Mouse (Mus musculus): Measurements from ENCODE around the gene Relch. TPM values are rescaled to one million over a fixed set of nuclear protein-coding genes. Genes with fewer than 3 reads are reported as not detected.

Relch gene
- polyA plus RNA-seq, 1 experiment from 2014 or later, result 21.8 TPM

DNA sequence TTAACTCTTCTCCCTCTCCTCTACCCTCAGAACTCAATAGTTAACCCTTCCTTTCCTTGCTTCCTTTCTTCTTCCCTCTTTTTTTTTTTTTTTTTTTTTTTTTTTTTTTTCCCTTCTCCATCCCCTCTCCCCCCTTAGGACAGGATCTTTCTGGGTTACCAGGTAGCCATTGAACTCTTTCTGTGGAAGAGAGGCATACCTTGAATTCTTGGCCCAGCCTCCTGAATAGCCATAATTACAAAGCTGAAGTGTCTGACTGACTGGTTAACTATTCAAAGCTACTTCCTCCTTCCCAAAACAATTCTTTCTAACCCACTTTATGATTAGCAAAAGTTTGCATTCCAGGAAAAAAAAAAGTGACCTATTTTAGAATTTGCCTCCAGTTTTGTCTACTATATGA is 6.0 kb downstream of the Relch start:
- H3K9ac ChIP-seq (ENCODE audit: low read depth, low read length), result no peak overlapping the region
- H3K4me1 ChIP-seq (ENCODE audit: control insufficient read depth, insufficient read depth, low read length), result peaks cover 5% of the 10 kb centered on the region; the same call in 1 of the 2 replicates

DNA sequence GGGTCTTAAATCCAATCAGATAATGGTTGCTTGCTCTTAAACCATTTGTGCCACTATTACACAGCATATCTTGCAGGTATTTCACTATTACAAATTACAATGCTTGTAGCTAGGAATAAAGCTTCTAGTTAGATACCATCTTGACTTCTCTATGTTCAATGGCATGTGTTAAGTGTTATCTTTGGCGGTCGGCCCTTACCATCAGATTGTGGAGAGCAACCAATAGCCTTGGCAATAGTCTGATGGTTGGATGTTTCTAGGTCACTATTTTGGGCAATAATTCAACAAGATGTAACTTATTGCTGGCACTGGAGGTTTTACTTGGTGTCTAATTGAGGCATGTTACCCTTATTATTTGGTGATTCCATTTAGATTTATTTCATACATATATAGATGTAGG is 11.1 kb downstream of the Relch start:
- no peak for DNase-seq (ENCODE audit: low spot score)
- no peak overlapping the region for H3K4me2 ChIP-seq (ENCODE audit: low read depth, low read length)
- H3K27ac ChIP-seq (replicated peaks; ENCODE audit: low read depth, low read length), result no peak overlapping the region
- no peaks in the 10 kb centered on the region for H3K4me1 ChIP-seq (ENCODE audit: control insufficient read depth, insufficient read depth, low read length)
- 83% methylated on average over 2 of the region's 2 CpGs for WGBS
- 0 out of 2 replicates have a peak, but pooled peaks cover 9% of the 10 kb centered on the region for H3K36me3 ChIP-seq (ENCODE audit: control insufficient read depth, insufficient read depth, low read length)
- H3K9ac ChIP-seq (ENCODE audit: low read depth, low read length), result no peak overlapping the region
- H3K4me3 ChIP-seq (ENCODE audit: low read depth, low read length), result no peak overlapping the region
- no peak for ATAC-seq (ENCODE audit: low read depth)
- no peaks in the 10 kb centered on the region for H3K27me3 ChIP-seq (replicated peaks; ENCODE audit: control insufficient read depth, insufficient read depth, low read length)
- H3K9me3 ChIP-seq (ENCODE audit: control insufficient read depth, low read length), result no peaks in the 10 kb centered on the region

More for the DNA sequence above, 6.0 kb downstream of the Relch start:
- no peaks in the 10 kb centered on the region for H3K27me3 ChIP-seq (replicated peaks; ENCODE audit: control insufficient read depth, insufficient read depth, low read length)
- no peaks in the 10 kb centered on the region; the same call in 1 of the 2 replicates for H3K36me3 ChIP-seq (ENCODE audit: control insufficient read depth, insufficient read depth, low read length)
- H3K9me3 ChIP-seq (ENCODE audit: control insufficient read depth, low read length), result no peaks in the 10 kb centered on the region
- no peak overlapping the region for H3K4me2 ChIP-seq (ENCODE audit: low read depth, low read length)
- DNase-seq (ENCODE audit: low spot score), result no peak
- H3K4me3 ChIP-seq (ENCODE audit: low read depth, low read length), result no peak overlapping the region
- no peak overlapping the region for H3K27ac ChIP-seq (replicated peaks; ENCODE audit: low read depth, low read length)
- ATAC-seq (ENCODE audit: low read depth), result no peak

DNA sequence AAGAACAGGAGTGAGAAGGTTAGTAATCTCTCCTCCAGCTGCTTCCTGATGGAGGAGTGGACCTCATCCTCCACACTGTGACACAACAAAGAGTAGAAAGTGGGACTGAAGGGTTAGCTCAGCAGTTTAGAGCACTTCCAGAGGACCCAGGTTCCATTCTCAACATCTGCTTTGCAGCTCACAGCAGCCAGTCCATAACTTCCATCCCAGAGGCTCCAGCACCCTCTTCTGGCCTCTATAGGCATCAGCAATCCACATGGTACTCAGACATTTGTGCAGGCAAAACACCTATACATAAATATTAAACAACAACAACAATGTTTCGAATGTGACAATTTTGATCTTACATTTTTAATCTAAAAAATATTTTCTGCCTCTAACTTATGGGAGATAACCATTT is 16.9 kb downstream of the Relch start:
- ATAC-seq (ENCODE audit: low read depth), result no peak; the same call in 1 of the 2 replicates

GRCm38 (mm10) chr1:105685501-105685900 is 21.8 kb downstream of the Relch start:
- no peak for ATAC-seq (ENCODE audit: low read depth)
- DNase-seq (ENCODE audit: low spot score), result no peak
- H3K27ac ChIP-seq (replicated peaks; ENCODE audit: low read depth, low read length), result no peak overlapping the region
- H3K9me3 ChIP-seq (ENCODE audit: control insufficient read depth, low read length), result no peaks in the 10 kb centered on the region
- no peaks in the 10 kb centered on the region for H3K27me3 ChIP-seq (replicated peaks; ENCODE audit: control insufficient read depth, insufficient read depth, low read length)
- H3K4me2 ChIP-seq (ENCODE audit: low read depth, low read length), result no peak overlapping the region
- no peaks in the 10 kb centered on the region for H3K4me1 ChIP-seq (ENCODE audit: control insufficient read depth, insufficient read depth, low read length)
- 77% methylated on average over 3 of the region's 3 CpGs for WGBS
- H3K36me3 ChIP-seq (ENCODE audit: control insufficient read depth, insufficient read depth, low read length), result peaks cover 6% of the 10 kb centered on the region; the same call in 1 of the 2 replicates
- no peak overlapping the region for H3K4me3 ChIP-seq (ENCODE audit: low read depth, low read length)
- no peak overlapping the region for H3K9ac ChIP-seq (ENCODE audit: low read depth, low read length)

More for the DNA sequence above, 16.9 kb downstream of the Relch start:
- H3K9ac ChIP-seq (ENCODE audit: low read depth, low read length), result no peak overlapping the region
- H3K4me3 ChIP-seq (ENCODE audit: low read depth, low read length), result no peak overlapping the region
- peaks cover 14% of the 10 kb centered on the region; the same call in 1 of the 2 replicates for H3K36me3 ChIP-seq (ENCODE audit: control insufficient read depth, insufficient read depth, low read length)
- DNase-seq (ENCODE audit: low spot score), result peak; percentile 12
- no peak overlapping the region for H3K27ac ChIP-seq (replicated peaks; ENCODE audit: low read depth, low read length)
- H3K4me1 ChIP-seq (ENCODE audit: control insufficient read depth, insufficient read depth, low read length), result no peaks in the 10 kb centered on the region
- 80% methylated on average over 1 of the region's 1 CpGs for WGBS
- no peaks in the 10 kb centered on the region for H3K27me3 ChIP-seq (replicated peaks; ENCODE audit: control insufficient read depth, insufficient read depth, low read length)
- H3K9me3 ChIP-seq (ENCODE audit: control insufficient read depth, low read length), result no peaks in the 10 kb centered on the region
- H3K4me2 ChIP-seq (ENCODE audit: low read depth, low read length), result no peak overlapping the region

- H3K36me3 ChIP-seq (ENCODE audit: control insufficient read depth, insufficient read depth, low read length), result peaks cover 26% of the 10 kb centered on the region; the same call in 1 of the 2 replicates
- WGBS, result 86% methylated on average over 2 of the region's 2 CpGs
- DNase-seq (ENCODE audit: low spot score) (no peak), ATAC-seq (ENCODE audit: low read depth) (no peak)
- H3K9ac ChIP-seq (ENCODE audit: low read depth, low read length), result no peak overlapping the region
- no peak overlapping the region for H3K4me3 ChIP-seq (ENCODE audit: low read depth, low read length)
- no peaks in the 10 kb centered on the region for H3K4me1 ChIP-seq (ENCODE audit: control insufficient read depth, insufficient read depth, low read length)
- no peak overlapping the region for H3K4me2 ChIP-seq (ENCODE audit: low read depth, low read length)
- no peaks in the 10 kb centered on the region for H3K27me3 ChIP-seq (replicated peaks; ENCODE audit: control insufficient read depth, insufficient read depth, low read length)
- H3K9me3 ChIP-seq (ENCODE audit: control insufficient read depth, low read length), result no peaks in the 10 kb centered on the region
- H3K27ac ChIP-seq (replicated peaks; ENCODE audit: low read depth, low read length), result no peak overlapping the region
Measured at GRCm38 (mm10) chr1:105695581-105695980, 31.9 kb downstream of the Relch start.

- 88% methylated on average over 4 of the region's 4 CpGs for WGBS
Measured at GRCm38 (mm10) chr1:105700984-105701530, 37.4 kb downstream of the Relch start.

DNA sequence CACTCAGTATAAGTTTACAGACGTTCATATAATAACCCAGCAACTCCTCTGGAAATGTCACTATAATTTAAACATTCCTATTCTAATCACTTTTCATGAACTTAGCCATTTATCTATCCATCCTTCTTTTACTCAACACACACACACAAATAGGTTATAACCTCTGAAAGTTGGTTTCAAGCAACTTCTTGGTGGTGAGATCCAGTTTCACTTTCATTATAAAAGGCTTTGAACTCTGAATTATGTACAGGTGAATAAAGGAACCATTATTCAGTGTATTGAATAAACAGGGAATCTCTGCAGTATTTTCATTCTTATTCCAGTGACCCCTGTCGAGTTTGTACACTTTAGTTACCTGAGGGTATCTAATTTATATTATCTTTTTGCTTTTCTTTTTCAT is 45.8 kb downstream of the Relch start:
- ATAC-seq (ENCODE audit: low read depth) (no peak), DNase-seq (ENCODE audit: low spot score) (no peak)
- H3K9ac ChIP-seq (ENCODE audit: low read depth, low read length), result no peak overlapping the region
- peaks cover 14% of the 10 kb centered on the region for H3K36me3 ChIP-seq (ENCODE audit: control insufficient read depth, insufficient read depth, low read length)
- WGBS, result 75% methylated on average over 2 of the region's 2 CpGs
- H3K4me2 ChIP-seq (ENCODE audit: low read depth, low read length), result no peak overlapping the region
- H3K27ac ChIP-seq (replicated peaks; ENCODE audit: low read depth, low read length), result no peak overlapping the region
- H3K4me1 ChIP-seq (ENCODE audit: control insufficient read depth, insufficient read depth, low read length), result no peaks in the 10 kb centered on the region
- H3K9me3 ChIP-seq (ENCODE audit: control insufficient read depth, low read length), result no peaks in the 10 kb centered on the region
- no peak overlapping the region for H3K4me3 ChIP-seq (ENCODE audit: low read depth, low read length)
- H3K27me3 ChIP-seq (replicated peaks; ENCODE audit: control insufficient read depth, insufficient read depth, low read length), result no peaks in the 10 kb centered on the region

More at GRCm38 (mm10) chr1:105700984-105701530, 37.4 kb downstream of the Relch start:
- Histone ChIP-seq H3K36me3 (ENCODE audit: control insufficient read depth, insufficient read depth, low read length) (peaks cover 8% of the 10 kb centered on the region; the same call in 1 of the 2 replicates), H3K4me2 (ENCODE audit: low read depth, low read length) (no peak overlapping the region), H3K9me3 (ENCODE audit: control insufficient read depth, low read length) (no peaks in the 10 kb centered on the region), H3K27ac (replicated peaks; ENCODE audit: low read depth, low read length) (no peak overlapping the region), H3K4me1 (ENCODE audit: control insufficient read depth, insufficient read depth, low read length) (no peaks in the 10 kb centered on the region), H3K27me3 (replicated peaks; ENCODE audit: control insufficient read depth, insufficient read depth, low read length) (no peaks in the 10 kb centered on the region), H3K9ac (ENCODE audit: low read depth, low read length) (no peak overlapping the region), H3K4me3 (ENCODE audit: low read depth, low read length) (no peak overlapping the region)
- DNase-seq (ENCODE audit: low spot score), result no peak
- no peak for ATAC-seq (ENCODE audit: low read depth)

DNA sequence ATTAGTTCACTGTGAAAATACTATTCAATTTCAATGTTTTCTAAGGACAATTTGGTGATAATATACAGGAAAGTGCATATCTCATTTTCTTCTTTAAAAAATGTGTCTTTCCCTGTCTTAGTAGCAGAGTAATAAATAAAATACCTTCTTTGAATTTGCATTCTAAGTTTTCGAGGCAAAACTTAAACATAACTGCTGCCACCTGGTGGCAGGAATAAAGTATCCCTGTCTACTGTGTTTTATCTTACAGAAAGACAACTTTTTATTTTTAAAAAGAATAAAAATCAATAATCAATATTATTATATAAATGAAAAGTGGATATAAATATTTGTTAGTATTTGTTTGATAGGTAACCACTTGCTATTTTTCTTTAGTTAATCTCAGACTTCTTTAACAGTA is 47.6 kb downstream of the Relch start:
- Histone ChIP-seq H3K9ac (ENCODE audit: low read depth, low read length) (no peak overlapping the region), H3K27ac (replicated peaks; ENCODE audit: low read depth, low read length) (no peak overlapping the region), H3K4me3 (ENCODE audit: low read depth, low read length) (no peak overlapping the region), H3K4me2 (ENCODE audit: low read depth, low read length) (no peak overlapping the region), H3K36me3 (ENCODE audit: control insufficient read depth, insufficient read depth, low read length) (peaks cover 20% of the 10 kb centered on the region), H3K27me3 (replicated peaks; ENCODE audit: control insufficient read depth, insufficient read depth, low read length) (no peaks in the 10 kb centered on the region), H3K4me1 (ENCODE audit: control insufficient read depth, insufficient read depth, low read length) (no peaks in the 10 kb centered on the region), H3K9me3 (ENCODE audit: control insufficient read depth, low read length) (no peaks in the 10 kb centered on the region)
- ATAC-seq (ENCODE audit: low read depth) (no peak), DNase-seq (ENCODE audit: low spot score) (peak; percentile 34)
- WGBS, result 30% methylated on average over 1 of the region's 1 CpGs

DNA sequence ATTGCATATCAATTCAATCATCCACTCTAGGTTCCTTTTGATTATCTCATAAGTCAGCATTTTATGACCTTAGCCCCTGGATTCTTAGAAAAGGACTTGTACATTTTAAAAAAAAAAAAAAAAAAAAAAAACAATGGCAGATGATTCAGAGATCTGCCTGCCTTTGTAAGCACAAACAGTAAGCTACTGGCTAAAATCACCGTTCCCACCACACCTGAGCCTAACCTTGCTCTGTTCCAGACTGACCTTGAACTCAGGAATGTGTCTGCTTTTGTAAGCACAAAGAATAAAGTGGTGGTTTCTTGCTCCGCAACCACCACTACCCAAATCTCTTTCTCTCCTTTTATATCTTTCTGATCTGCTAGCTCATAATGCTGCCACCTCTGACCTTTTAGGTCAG is 49.2 kb downstream of the Relch start:
- no peak overlapping the region for H3K4me3 ChIP-seq (ENCODE audit: low read depth, low read length)
- WGBS, result 93% methylated on average over 2 of the region's 2 CpGs
- H3K4me1 ChIP-seq (ENCODE audit: control insufficient read depth, insufficient read depth, low read length), result no peaks in the 10 kb centered on the region
- H3K9me3 ChIP-seq (ENCODE audit: control insufficient read depth, low read length), result no peaks in the 10 kb centered on the region
- DNase-seq (ENCODE audit: low spot score) (no peak), ATAC-seq (ENCODE audit: low read depth) (no peak)
- H3K36me3 ChIP-seq (ENCODE audit: control insufficient read depth, insufficient read depth, low read length), result peaks cover 19% of the 10 kb centered on the region
- no peaks in the 10 kb centered on the region for H3K27me3 ChIP-seq (replicated peaks; ENCODE audit: control insufficient read depth, insufficient read depth, low read length)
- no peak overlapping the region for H3K9ac ChIP-seq (ENCODE audit: low read depth, low read length)
- no peak overlapping the region for H3K27ac ChIP-seq (replicated peaks; ENCODE audit: low read depth, low read length)
- no peak overlapping the region for H3K4me2 ChIP-seq (ENCODE audit: low read depth, low read length)
